Mouse (Mus musculus): Measurements from ENCODE around the gene Taok3.

The Taok3 gene

DNA sequence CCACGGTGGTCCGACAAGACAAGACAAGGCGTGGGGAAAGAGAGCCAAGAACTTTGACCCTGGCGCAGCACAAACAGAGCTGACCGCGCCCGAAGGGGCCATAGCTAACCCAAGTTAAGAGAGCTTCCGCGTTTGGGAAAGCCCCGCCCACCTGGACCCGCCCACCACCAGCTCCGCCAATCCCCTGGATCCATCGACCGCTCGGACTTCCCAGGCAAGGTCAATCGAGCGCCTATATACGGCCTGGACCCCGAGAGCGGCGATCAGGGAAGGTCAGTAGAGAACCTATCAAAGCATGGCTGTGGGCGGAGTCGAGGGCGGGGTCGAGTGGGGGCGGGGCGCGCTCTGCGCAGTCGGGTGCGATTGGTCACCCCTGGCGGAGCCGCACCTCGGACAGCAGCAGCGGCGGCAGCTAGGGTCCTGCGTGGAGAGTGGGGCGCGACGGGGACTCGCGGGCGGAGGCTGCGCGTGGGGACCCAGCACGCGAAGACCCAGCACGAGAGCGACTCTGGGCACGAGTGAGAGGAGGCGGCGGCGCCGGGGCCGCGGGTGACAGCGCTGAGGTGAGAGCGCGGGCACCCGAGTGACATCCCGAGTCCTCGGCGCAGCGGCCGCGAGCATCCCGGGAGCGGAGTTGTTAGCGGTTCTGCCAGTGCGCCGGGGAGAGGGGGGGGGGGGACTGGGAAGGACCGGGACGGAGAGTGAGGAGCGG is at the start of gene Taok3:
Gene Taok3, plus strand, starts transcription at position 353 of the 712 bp plus-strand sequence.
- in situ Hi-C loops (cut with MboI, MseI) = no loop called here

- in situ Hi-C loops (cut with MboI, MseI) = loop anchor here (25.0 kb wide), 1 partner anchor 975 kb away; no protein-coding TSS in a partner anchor
Measured at GRCm38 (mm10) chr5:117087718-117088117, 32.2 kb upstream of the Taok3 start.

DNA sequence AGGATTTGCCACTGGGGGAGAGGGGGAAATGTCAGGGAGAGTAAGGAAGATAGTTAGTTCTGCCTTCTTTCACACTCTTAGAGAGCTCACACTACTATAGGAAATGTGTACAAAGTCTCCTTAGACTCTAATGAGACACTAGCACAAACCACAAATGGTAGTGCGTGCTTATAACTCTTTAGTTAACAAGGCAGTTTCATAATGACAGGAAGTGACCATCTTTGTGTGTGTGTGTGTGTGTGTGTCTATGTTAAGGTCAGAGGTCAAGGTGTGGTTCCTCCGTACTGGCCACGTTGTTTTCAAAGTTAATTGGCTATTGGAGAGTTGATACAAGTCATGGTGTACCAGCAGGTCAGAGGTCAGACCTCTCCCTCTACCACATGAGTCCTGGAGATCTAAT is 30.8 kb upstream of the Taok3 start:
- in situ Hi-C loops (cut with MboI, MseI) = loop anchor here (25.0 kb wide), 1 partner anchor 977 kb away; no protein-coding TSS in a partner anchor

- in situ Hi-C loops (cut with MboI, MseI) = loop anchor here (25.0 kb wide), 1 partner anchor 977 kb away; no protein-coding TSS in a partner anchor
Measured at GRCm38 (mm10) chr5:117089786-117090185, 30.1 kb upstream of the Taok3 start.

DNA sequence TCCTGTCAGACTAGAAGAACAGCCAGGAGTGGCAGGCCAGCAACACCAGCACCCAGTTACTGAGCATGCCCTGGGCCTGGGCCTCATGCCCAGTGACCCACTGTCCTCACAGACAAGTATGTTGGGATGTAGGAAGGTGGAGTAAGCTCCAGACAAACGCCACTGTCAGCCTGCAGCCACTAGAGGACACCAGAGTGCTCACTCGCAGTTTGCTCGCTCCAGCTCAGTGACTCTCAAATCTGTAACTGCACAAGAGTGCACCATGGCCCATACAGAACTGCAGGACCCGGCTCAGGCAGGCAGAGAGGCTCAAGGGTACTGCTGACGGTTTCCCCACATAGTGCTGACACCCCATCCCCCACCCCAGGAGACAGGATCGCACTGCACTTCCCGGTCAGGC is 25.5 kb upstream of the Taok3 start:
- in situ Hi-C loops (cut with MboI, MseI) = loop anchor here (25.0 kb wide), 1 partner anchor 982 kb away; no protein-coding TSS in a partner anchor

GRCm38 (mm10) chr5:117096716-117097115 is 23.2 kb upstream of the Taok3 start:
- in situ Hi-C loops (cut with MboI, MseI) = loop anchor here (25.0 kb wide), 1 partner anchor 984 kb away; no protein-coding TSS in a partner anchor

GRCm38 (mm10) chr5:117099008-117099407 is 20.9 kb upstream of the Taok3 start:
- in situ Hi-C loops (cut with MboI, MseI) = loop anchor here (25.0 kb wide), 1 partner anchor 987 kb away; no protein-coding TSS in a partner anchor

- in situ Hi-C loops (cut with MboI, MseI) = loop anchor here (25.0 kb wide), 1 partner anchor 987 kb away; no protein-coding TSS in a partner anchor
Measured at GRCm38 (mm10) chr5:117099742-117100141, 20.2 kb upstream of the Taok3 start.

DNA sequence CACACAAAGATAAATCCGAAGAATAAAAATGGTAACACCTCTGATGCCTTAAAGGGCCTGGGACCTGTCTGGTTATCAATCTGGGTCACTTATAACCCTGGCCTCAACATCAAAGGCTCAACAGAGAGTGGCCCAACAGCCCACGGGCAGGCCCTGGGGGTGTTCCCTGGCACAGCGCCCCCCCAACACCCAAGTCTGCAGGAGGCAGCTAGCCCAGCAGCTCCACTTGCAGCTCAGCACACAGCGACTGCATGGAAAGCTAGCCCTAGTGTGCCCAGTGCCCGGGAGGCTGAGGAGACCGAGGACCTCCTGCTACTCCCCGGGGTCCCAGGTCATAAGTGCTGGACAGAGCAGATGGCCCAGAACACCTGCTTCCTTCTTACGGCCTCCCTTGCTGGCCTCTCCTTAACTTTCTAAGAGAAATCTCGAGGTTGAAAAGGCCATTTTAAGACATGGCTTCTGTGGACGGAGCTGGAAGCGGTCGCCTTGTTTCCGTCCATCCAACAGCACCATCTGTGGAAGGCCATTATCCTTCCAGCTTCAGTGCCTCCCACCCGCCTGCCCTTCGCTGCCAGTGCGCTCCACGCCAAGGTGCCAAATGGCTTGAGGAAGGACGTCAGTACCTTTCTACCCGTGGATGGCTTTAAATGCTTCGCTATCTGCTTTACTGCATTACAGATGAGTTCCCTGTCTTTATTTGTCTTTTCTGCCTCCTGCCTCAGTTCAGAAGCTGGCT is 16.6 kb upstream of the Taok3 start:
- in situ Hi-C loops (cut with MboI, MseI) = no loop called here

DNA sequence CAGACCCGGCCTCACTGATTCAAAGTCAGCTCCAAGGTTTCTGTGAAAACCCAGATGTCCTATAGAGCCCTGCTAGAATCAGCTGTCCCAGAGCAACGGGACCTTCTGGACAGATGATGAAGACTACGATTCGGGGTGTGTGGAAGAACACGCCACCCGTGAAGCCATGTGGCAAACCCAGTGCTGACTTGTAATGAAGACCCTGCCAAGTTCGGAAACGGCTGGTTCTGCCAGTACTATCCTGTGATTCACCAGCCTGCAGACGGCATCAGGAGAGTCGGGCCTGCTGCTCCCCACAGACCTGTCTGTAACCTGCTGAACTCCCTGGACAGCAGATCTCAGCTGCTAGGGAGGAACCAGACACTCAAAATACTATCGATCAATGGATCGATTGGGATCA is 15.6 kb upstream of the Taok3 start:
- in situ Hi-C loops (cut with MboI, MseI) = no loop called here

DNA sequence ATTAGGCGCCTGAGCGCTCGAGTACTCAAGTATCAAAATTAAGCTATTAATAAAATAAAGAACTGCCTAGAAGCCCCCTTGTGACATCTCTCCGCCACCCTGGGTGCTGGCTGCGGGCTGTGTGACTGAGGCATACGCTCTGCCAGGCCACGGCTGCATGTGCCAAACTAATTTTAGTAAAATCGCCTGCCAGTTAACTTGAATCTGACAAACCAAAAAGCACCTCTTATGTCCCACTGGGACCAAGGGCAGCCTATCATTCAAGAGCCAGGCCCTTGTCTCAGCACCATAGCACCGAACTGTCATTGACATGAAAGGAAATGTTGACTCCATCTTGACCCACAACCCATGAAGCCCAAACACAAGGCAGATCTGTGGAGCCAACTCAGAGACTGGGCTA is 14.2 kb upstream of the Taok3 start:
- in situ Hi-C loops (cut with MboI, MseI) = no loop called here

GRCm38 (mm10) chr5:117108292-117108691 is 11.6 kb upstream of the Taok3 start:
- in situ Hi-C loops (cut with MboI, MseI) = no loop called here

DNA sequence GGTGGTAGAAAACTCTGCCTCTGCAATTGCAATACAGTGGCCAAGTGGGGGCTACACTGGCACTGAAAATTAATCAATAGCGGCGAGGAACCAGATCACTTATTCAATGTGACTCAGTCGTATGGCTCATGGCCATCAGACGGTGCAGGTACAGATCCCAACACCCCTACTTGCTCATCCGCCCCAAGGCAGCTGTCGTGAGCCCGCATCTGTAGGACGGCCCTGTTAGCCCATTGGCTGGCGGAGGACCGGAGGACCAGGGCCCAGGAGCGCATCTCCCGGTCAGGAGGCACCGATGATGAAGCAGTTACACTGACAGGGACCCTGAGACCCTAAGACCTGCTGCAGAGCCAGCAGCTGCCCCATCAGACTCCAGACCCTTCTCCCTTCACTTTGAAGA is 11.2 kb upstream of the Taok3 start:
- in situ Hi-C loops (cut with MboI, MseI) = no loop called here

GRCm38 (mm10) chr5:117109522-117109921 is 10.4 kb upstream of the Taok3 start:
- in situ Hi-C loops (cut with MboI, MseI) = no loop called here

- in situ Hi-C loops (cut with MboI, MseI) = loop anchor here (5.0 kb wide), 1 partner anchor 176 kb away; the partner anchor contains the start of gene Pebp1
Measured at GRCm38 (mm10) chr5:117111064-117111773, 8.7 kb upstream of the Taok3 start.

GRCm38 (mm10) chr5:117111774-117112112 is 8.2 kb upstream of the Taok3 start:
- in situ Hi-C loops (cut with MboI, MseI) = loop anchor here (5.0 kb wide), 1 partner anchor 176 kb away; the partner anchor contains the start of gene Pebp1

DNA sequence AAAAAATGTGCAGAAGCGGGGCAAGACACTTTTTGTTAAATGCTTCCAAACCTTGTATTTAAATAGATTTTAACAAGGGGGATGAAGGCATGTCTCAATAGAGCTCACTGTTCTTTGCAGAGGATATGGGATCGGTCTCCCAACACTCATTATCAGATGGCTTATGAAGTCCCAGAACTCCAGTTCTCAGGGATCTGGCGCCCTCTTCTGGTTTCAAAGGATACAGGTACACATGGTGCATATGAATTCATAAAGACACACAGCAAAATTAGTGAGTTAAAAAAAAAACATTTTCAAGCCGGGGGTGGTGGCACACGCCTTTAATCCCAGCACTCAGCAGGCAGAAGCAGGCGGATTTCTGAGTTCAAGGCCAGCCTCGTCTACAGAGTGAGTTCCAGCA is 6.6 kb upstream of the Taok3 start:
- in situ Hi-C loops (cut with MboI, MseI) = loop anchor here (5.0 kb wide), 1 partner anchor 174 kb away; the partner anchor contains the start of gene Pebp1

GRCm38 (mm10) chr5:117114581-117115192 is 5.2 kb upstream of the Taok3 start:
- in situ Hi-C loops (cut with MboI, MseI) = loop anchor here (5.0 kb wide), 1 partner anchor 173 kb away; the partner anchor contains the start of gene Pebp1

- in situ Hi-C loops (cut with MboI, MseI) = no loop called here
Measured at GRCm38 (mm10) chr5:117115193-117115767, 4.6 kb upstream of the Taok3 start.

- in situ Hi-C loops (cut with MboI, MseI) = no loop called here
Measured at GRCm38 (mm10) chr5:117115836-117116366, 4.0 kb upstream of the Taok3 start, which contains the start of gene Suds3. Suds3 (minus strand) TSS chr5:117116113.

- in situ Hi-C loops (cut with MboI, MseI) = no loop called here
Measured at GRCm38 (mm10) chr5:117116660-117117059, 3.3 kb upstream of the Taok3 start.
